Mouse (Mus musculus) erythroblast, adult 5-6 weeks (primary cell): ENCODE measurements around the gene Zbtb20. TPM values are rescaled to one million over a fixed set of nuclear protein-coding genes. Genes with fewer than 3 reads are reported as not detected.

Experiments
- ATAC-seq: replicated peaks from 2 replicates; pipeline ENCODE4 v1.8.0; 2016; ENCODE audit warnings: moderate number of reproducible peaks, mild to moderate bottlenecking, moderate TSS enrichment, inconsistent platforms; ENCODE audit not compliant: poor library complexity, low FRiP score, severe bottlenecking
- total RNA-seq, 2 experiments: library from RNA; stranded (forward) in 1 of 2; stranded (reverse) in 1 of 2; fragments of 150-400 nt in 1 of 2; fragments of 200-764, 138-1000 nt in 1 of 2; gene quantifications; 2 replicates each; pipeline versions ENCODE4 v1.2.3 to v1.2.4; 2015 to 2017; ENCODE audit warnings: low replicate concordance in 2 of 2

The Zbtb20 gene
- total RNA-seq, 2 experiments from 2014 or later, result 2.5 to 3.3 TPM

DNA sequence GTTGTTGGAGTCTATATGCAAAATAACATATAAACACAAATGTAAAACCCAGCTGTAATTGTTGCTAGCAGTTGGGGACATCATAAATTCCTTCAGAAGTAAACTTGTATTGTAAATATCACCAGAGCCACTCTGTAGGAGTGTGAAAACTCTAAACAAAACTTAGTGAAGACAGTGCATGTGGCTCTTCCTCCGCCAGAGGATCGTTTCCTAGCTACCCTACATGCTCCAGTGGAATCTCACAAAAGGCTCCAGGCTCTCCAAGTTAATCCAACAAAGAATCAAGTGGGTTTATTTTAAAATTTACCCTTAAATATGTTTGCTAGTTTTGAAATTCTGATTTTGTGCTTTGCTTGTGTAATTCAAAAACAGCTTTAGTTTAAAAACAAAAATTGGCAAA, 296.5 kb downstream of the Zbtb20 start:
- no peak for ATAC-seq

GRCm38 (mm10) chr16:43172912-43173311, 297.2 kb downstream of the Zbtb20 start:
- ATAC-seq, result no peak

DNA sequence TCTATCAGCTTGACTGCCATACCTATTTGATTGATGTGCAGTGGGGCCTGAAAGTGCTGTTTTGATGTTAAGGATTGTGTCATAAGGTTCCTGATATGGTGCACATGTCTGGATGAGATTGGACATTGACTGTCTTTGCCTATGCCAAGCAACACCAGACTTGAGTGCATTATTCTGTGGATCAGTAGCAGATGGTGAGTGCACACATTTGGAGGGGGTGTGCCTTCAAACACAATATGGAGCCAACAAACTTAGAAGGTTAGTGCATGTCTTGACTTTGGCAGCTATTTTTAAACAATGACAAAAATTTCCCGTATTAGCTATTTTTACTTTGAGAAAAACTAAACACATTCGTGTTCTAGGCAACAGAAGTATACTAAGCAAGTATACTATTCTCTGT, 299.1 kb downstream of the Zbtb20 start:
- no peak for ATAC-seq

GRCm38 (mm10) chr16:43181038-43181437, 305.4 kb downstream of the Zbtb20 start:
- no peak for ATAC-seq

DNA sequence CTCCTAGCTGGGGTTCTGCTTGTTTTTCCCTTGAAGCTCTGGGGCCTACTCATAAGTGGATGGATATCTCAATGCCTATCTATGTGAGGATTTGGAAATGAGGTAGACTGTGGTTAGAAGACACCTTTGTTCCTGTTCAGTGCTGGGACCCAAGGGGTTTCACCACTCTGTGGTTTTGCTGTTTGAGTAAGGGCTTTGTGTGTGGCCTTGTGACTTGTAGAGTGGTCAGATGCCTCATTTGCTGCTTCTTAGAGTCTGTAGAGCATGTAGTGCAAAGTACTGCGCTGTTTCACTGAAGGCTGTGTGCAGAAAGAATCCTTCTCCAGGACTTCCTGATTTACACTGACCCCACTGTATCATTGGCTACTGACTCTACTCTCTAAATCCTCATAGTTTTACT, 314.7 kb downstream of the Zbtb20 start:
- no peak for ATAC-seq

DNA sequence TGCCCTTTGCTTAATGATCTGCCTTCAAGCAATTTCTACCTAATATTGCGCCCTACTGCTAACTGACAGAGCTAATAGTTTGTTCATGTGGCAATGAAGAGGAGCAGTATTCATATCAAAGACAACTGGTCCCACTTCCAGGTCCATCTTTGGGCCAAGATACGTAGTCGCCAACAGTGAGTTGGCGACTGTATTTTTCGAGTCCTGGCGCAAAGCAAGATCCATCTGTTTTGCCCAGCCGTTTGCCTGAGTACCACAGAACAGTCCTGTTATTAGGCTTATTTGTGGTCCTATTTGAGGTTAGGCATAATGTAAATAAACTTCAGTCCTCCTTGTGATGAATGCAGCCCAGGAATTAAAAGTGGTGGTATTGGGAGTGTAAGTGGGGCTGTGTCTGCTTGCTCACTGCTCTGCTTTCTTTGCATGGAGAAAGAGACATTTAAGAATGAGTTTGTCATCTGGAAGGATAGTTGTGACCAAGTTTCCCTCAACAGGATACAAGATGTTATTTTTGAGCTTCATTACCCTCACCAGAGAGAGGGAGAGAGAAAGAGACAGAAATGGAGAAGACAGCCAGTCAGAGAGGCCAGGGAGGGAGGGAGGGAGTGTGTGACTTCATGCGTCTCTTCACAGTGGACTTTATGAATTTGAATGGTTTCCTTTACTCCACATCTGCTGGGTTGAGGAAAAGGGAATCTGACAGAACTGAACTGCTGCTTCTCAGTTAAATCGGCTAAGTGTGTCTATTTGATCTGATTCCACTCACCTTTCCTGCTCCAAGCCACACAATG, 315.6 kb downstream of the Zbtb20 start:
- no peak for ATAC-seq

DNA sequence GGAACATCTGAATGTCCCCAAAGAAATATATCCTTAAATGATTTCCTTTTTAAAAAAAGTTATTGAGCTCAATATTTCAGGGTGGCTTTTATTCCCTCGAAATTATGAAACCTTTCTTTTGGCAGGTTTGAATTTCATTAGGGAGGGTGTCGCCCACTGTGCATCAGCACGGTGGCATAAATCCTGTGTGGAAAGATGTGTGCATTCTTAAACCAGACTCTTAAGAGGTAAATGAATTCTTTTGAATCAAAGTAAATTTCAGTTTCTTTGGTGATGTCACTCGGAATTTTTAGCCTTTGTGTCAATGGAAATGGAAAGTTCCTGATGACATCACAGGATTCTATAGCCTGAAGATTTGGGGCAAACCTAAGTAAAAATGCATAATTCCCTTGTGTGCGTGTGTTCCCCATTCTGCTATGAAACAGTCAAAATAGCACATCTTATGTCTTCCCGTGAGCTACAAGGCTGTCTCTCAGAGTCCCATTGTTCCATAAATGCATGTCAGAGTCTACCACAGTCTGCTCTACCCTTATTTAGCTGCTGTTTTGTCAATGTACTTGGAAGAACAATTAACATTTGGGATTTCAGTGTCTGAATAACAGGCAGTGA, 318.1 kb downstream of the Zbtb20 start:
- no peak for ATAC-seq

DNA sequence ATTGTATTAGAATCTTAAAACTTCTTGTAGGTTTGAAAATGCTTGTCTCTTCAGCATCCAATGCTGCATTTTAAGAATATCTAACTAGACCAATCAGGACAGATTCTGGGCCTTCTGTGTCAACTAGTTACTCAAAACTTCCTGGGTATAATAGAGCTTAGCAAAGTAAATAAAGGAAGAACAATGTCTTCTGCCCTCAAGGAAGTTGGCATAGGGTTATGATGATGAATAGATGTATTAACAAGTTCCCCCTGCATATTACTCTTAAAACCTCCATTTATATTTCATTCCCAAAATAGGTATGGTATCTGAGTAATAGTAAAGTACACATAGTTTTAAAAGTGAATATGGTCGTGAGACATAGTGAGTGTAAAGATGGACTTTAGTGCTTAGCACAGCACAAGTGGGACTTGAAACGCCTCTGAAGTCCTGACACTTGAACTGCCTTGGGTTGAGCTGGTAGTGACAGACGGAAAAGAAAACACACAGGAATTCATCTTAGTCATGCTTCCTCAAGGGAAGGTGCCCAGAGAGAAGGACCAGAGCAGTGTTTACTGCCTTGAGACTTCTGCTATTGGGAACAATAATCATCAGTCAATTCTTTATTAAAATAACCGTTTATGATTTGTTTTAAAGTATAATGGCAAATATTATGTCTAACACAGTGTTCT, 341.8 kb downstream of the Zbtb20 start:
- ATAC-seq, result no peak

DNA sequence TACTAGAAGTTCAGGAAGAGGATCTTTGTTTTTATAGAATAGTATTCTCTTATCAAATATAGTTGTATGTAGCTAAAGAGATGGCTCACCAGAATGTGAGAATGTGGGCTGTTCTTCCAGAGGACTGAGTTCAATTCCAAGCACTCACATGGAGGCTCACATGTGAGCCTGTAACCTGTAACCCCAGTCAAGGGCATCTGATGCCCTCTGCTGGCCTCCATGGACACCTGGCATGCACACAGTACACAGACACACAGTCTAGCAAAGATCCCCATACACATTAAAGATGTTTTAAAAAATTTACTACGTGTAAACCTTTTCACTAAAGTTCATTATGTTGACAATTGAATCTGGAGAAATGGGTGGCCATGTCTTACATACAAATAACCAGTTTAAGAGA, 343.7 kb downstream of the Zbtb20 start:
- no peak for ATAC-seq

- no peak for ATAC-seq
Observed at GRCm38 (mm10) chr16:43221313-43221712, 345.6 kb downstream of the Zbtb20 start.

DNA sequence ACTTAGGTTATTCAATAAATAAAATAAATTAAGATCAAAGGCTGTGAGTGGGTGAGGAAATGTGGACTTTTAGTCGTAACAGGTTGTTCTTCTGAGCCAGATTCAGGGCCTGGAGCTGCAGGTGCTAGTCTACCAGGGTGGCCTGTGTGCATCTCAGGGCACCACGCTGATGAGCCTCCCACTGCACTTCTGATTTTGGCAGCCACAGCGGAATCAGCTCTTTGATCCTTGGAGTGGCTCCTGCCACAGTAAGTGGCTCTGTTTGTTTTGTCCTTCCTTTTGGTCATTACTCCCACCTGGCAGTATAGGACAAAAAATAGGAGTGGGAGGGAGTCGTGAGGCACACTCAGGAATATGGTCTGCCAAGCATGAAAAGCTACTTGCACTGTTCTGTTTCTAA, 354.6 kb downstream of the Zbtb20 start:
- no peak for ATAC-seq

DNA sequence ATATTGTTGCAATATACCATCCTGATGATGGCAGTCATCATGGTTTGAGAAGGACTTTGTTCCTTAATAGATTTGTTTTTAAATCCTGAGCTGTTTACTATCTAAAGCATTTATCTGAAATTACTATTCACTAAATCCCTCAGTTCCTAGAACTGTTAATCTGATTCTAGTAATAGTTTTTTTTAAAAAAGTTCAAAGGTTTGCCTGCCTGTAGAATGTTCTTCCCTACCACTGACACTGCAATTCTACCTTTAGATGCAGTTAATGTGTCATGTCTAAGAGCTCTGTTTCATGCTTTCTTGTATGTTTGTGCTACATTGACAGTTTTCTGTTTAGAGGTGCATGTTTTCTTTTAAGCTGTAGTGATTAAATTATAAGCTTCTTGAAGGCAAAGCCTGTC, 358.6 kb downstream of the Zbtb20 start:
- no peak for ATAC-seq

DNA sequence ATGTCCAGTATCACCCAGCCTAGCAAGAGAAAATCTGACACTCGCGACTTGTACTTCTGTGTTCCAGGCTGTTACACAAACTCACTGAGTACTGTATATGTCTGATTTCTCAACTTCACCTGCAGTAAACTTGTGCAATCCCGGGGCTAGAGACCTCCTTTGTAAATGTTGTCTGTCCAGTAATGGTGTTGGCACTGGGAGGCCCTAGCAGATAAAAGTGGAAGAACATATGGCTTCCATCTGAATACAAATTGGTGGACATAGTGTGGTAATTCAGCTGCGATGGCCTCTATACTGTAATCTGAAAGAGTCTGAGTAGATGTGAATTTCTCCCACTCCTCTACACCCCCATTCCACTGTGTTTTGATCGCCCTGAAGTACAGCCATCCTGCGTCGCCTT, 359.6 kb downstream of the Zbtb20 start:
- no peak for ATAC-seq

GRCm38 (mm10) chr16:43235721-43236159, 360.1 kb downstream of the Zbtb20 start:
- ATAC-seq, result no peak

GRCm38 (mm10) chr16:43237551-43237950, 361.9 kb downstream of the Zbtb20 start:
- no peak for ATAC-seq

DNA sequence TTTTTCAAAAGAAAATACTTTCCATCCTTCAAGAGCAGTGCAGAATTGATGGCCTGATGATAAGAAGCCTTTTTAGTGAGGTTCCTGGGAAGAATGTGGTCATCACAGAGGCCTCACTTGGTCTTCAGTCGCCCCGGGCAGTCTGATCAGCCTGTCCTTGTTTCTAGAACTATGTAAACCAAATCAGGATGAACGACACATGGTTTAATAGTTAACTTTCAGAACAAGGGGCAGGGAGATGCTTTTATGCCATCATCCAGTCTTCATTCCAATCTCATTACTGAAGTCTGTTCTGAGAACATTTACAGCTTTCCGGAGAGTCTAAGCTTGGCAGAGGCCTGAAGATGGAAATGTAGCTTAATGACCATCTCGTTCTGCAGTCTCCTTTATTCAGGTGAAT, 371.3 kb downstream of the Zbtb20 start:
- ATAC-seq, result no peak

DNA sequence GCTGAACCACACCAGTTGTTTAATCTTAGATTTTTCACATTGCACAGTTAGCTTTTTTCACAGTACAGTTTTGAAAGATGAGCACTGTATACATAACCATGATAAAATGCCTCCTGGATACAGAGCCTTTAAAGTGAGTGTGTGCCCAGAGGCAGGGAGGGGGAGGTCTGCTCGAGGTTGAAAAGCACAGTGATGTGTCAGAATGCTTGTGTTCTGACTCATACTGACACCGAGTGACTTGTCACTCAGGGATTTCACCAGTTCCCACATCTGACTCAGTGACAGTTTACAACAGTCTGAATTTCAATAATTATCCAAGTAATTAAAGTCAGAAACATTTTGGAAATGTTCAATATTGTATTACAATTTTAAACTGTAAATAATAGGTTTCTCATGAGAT, 377.4 kb downstream of the Zbtb20 start:
- ATAC-seq, result no peak

- no peak for ATAC-seq
Observed at GRCm38 (mm10) chr16:43253746-43254145, 378.1 kb downstream of the Zbtb20 start.

- ATAC-seq, result no peak
Observed at GRCm38 (mm10) chr16:43256191-43256899, 380.7 kb downstream of the Zbtb20 start.

- no peak for ATAC-seq
Observed at GRCm38 (mm10) chr16:43256900-43257281, 381.2 kb downstream of the Zbtb20 start.
